Mouse (Mus musculus) liver, embryonic 11.5 days (tissue): ENCODE results near the gene Mvp. TPM values are rescaled to one million over a fixed set of nuclear protein-coding genes. Genes with fewer than 3 reads are reported as not detected.
A peak's percentile ranks its signal among the peaks of the same experiment; 100 is the strongest.

Experiments
- ATAC-seq: fragments of 200-750 bp; cut with Nextera tagmentation; replicated peaks from 2 replicates; pipeline ENCODE4 v1.8.0; 2017; ENCODE audit warnings: moderate number of reproducible peaks, mild to moderate bottlenecking, moderate TSS enrichment, moderate library complexity; ENCODE audit not compliant: low FRiP score
- DNase-seq: peaks from one replicate; pipeline ENCODE4 v3.0.0-alpha.2; 2017; ENCODE audit warnings: low spot score
- H3K27ac ChIP-seq: fragments of 300-500 bp; sonication (generic); 2 replicates; pipeline ENCODE4 v1.5.1; 2014; ENCODE audit warnings: mild to moderate bottlenecking, low read depth, low read length, control low read depth
- H3K27me3 ChIP-seq: fragments of 300-500 bp; sonication (generic); replicated peaks from 2 replicates; pipeline ENCODE4 v1.6.1; 2014; ENCODE audit warnings: low read length, mixed read lengths; ENCODE audit not compliant: control insufficient read depth, insufficient read depth
- H3K36me3 ChIP-seq: fragments of 300-500 bp; sonication (generic); 2 replicates; pipeline ENCODE4 v1.6.1; 2014; ENCODE audit warnings: mild to moderate bottlenecking, low read length, moderate library complexity, mixed read lengths; ENCODE audit not compliant: control insufficient read depth, insufficient read depth
- H3K4me1 ChIP-seq: fragments of 300-500 bp; sonication (generic); replicated peaks from 2 replicates; pipeline ENCODE4 v1.6.1; 2014; ENCODE audit warnings: low read length, mixed read lengths; ENCODE audit not compliant: control insufficient read depth, insufficient read depth
- H3K4me2 ChIP-seq: fragments of 300-500 bp; sonication (generic); 2 replicates; pipeline ENCODE4 v1.6.1; 2014; ENCODE audit warnings: mild to moderate bottlenecking, control low read depth, moderate library complexity
- H3K4me3 ChIP-seq: fragments of 300-500 bp; sonication (generic); 2 replicates; pipeline ENCODE4 v1.5.1; 2014; ENCODE audit warnings: low read depth, low read length, control low read depth
- H3K9ac ChIP-seq: fragments of 300-500 bp; sonication (generic); 2 replicates; pipeline ENCODE4 v1.6.1; 2014; ENCODE audit warnings: low read depth, low read length, control low read depth
- H3K9me3 ChIP-seq: fragments of 300-500 bp; sonication (generic); 2 replicates; pipeline ENCODE4 v1.6.1; 2016; ENCODE audit warnings: low read length, inconsistent platforms, mixed read lengths; ENCODE audit not compliant: control insufficient read depth
- WGBS: fragments of 180-500 bp; shearing (Covaris S2); extraction: QIAGEN DNeasy Blood & Tissue Kit; methylation state at CpG from one replicate; pipeline ENCODE4 v1.1.7; 2014; 5-methylcytosine and 5-hydroxymethylcytosine counted together
- polyA plus RNA-seq: library from polyadenylated mRNA; unstranded; fragments of >200 nt; fragmentation: Nextera tagmentation; extraction: Ambion mirVana; gene quantifications from 2 replicates; pipeline ENCODE4 v1.2.1, GENCODE M21; 2014

Mvp gene
- 8.3 and 9.4 TPM in 2 replicates for polyA plus RNA-seq

DNA sequence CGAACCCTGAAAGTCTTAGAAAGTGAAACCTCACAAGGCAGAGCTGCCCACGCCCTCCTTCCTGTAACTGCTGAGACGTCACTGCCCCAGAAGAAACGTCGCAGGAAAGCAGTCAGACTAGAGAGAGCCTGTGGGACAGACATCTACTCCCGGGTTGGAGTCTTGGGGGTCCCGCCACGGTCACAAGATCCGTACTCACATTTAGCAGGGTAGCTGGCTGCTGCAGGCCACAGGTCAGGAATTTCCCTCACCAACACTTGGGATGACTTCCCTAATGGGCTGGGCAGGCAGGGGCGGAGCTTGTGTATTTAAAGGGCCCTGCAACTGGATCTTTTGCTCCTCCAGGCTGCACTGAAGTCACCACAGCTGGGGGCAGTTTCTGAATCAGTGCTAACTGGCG is at the start of gene Mvp:
Gene Mvp (minus strand): TSS at position 302 of the 400 bp plus-strand sequence.
- H3K4me2 ChIP-seq: peak within 1 kb of the TSS; percentile 98
- no peaks in the 10 kb centered on the region for H3K9me3 ChIP-seq
- peak within 1 kb of the TSS; percentile 94 for H3K9ac ChIP-seq
- WGBS: 31% methylated on average over 11 of the region's 11 CpGs
- H3K27ac ChIP-seq: 0 out of 2 replicates have a peak within 1 kb of the TSS, but pooled peaks have one; percentile 1
- H3K27me3 ChIP-seq: no peaks in the 10 kb centered on the region
- H3K36me3 ChIP-seq: peaks cover 13% of the 10 kb centered on the region
- no peak for DNase-seq
- ATAC-seq: no peak
- peak within 1 kb of the TSS; percentile 86 for H3K4me3 ChIP-seq
- H3K4me1 ChIP-seq: peaks cover 33% of the 10 kb centered on the region

- Histone ChIP-seq H3K4me1 (no peaks in the 10 kb centered on the region), H3K9ac (no peak overlapping the region), H3K36me3 (no peaks in the 10 kb centered on the region), H3K9me3 (no peaks in the 10 kb centered on the region), H3K27ac (no peak overlapping the region), H3K4me2 (no peak overlapping the region), H3K4me3 (no peak overlapping the region), H3K27me3 (peaks cover 10% of the 10 kb centered on the region; the same call in 1 of the 2 replicates)
- ATAC-seq (no peak), DNase-seq (no peak)
- 55% methylated on average over 5 of the region's 5 CpGs for WGBS
These were observed 40.7 kb upstream of the Mvp start for GRCm38 (mm10) chr7:127055026-127055585.

DNA sequence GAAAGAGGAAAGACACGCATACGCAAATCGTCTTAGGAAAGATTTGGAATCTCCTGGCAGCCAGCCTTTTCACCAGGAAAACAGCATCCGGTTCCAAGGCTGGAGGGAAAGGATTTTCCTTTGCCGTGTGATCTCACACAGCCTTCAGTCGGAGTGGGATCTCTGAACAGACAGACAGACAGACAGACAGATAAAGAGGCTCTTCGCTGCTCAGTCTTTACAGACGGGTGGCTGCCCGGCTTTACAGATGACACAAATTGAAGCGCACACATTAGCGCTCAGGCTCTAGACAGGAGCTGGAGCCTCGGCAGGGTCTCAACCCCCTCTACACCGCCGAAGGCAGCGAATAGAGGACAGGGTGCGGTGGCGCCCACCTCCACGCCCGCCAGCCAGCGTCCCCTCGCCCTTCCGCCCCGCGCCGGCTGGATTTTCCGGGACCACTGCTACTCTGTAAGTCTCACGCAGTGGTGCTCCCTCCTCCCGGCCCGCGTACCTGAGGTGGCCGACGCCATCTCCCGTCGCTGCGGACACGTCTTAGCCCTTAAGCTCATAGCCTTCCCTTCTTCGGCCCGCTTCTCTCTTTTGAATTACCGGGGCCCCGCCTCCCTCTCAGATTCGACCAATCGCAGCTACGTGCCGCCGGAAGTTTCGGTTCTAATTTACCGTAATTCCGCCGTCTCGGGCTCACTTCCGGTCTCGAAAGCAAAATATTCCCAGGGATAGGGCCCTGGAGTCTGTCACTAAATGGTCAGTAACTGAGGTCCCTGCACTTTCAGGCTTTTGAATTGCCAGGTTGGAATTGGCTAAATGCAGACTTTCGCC is 27.6 kb upstream of the Mvp start, which contains the start of gene Kif22:
Gene Kif22 (minus strand): TSS at position 621 of the 822 bp plus-strand sequence.
- peak; percentile 85 for DNase-seq

DNA sequence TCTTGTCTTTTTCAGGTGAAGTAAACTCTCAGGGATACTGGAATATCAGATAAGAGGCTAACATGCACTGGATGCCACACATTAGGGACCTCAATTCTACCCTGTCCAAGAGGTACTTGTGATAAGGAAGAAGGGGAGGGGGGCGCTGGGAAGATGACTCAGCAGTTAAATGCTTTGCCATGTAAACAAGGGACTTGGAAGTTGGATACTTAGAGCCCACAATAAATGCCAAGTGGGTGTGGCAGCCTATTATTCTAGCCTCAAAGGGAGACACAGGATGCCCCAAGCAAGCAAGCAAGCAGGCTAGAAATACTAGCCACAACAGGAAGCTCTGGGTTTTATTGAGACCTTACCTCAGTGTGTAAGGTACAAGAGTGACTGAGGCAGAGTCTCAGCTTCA is 16.8 kb upstream of the Mvp start:
- WGBS: 62% methylated on average over 1 of the region's 1 CpGs
- peaks cover 19% of the 10 kb centered on the region for H3K4me1 ChIP-seq

More for the DNA sequence above, 27.6 kb upstream of the Mvp start, which contains the start of gene Kif22:
- Histone ChIP-seq H3K4me1 (peaks cover 15% of the 10 kb centered on the region), H3K9me3 (no peaks in the 10 kb centered on the region), H3K9ac (peak within 1 kb of the TSS; percentile 94), H3K4me2 (peak within 1 kb of the TSS; percentile 94), H3K4me3 (peak within 1 kb of the TSS; percentile 99), H3K36me3 (peaks cover 16% of the 10 kb centered on the region), H3K27ac (peak within 1 kb of the TSS; percentile 83), H3K27me3 (no peaks in the 10 kb centered on the region)
- peak; percentile 87 for ATAC-seq
- under 1% methylated on average over 53 of the region's 53 CpGs for WGBS

DNA sequence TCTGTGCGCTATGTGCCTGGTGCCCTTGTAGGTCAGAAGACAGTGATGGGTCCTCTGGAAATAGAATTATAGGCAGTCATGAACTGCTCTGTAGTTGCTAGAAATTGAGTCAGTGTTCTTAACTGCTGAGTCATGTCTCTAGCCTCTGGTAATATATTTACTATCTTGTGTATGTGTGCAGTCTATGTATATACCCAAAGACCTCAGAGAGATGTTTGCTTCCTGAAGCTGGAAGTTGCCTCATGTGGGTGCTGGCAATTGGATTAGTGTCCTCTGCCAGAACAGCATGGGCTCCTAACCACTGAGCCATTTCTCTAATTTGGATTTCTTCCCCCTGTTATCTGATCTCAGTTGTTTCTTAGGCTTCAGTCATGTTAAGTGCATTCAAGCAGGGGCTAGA is 15.8 kb upstream of the Mvp start:
- H3K4me3 ChIP-seq: no peak overlapping the region
- 93% methylated on average over 1 of the region's 1 CpGs for WGBS
- peaks cover 19% of the 10 kb centered on the region for H3K4me1 ChIP-seq
- no peak overlapping the region for H3K9ac ChIP-seq
- peaks cover 55% of the 10 kb centered on the region for H3K36me3 ChIP-seq
- DNase-seq: no peak
- H3K4me2 ChIP-seq: no peak overlapping the region
- no peaks in the 10 kb centered on the region for H3K9me3 ChIP-seq
- H3K27ac ChIP-seq: no peak overlapping the region
- no peak for ATAC-seq
- no peaks in the 10 kb centered on the region for H3K27me3 ChIP-seq

More for the DNA sequence above, 16.8 kb upstream of the Mvp start:
- Histone ChIP-seq H3K27ac (0 out of 2 replicates have a peak overlapping the region, but pooled peaks have one; percentile 10), H3K4me3 (no peak overlapping the region), H3K9ac (0 out of 2 replicates have a peak overlapping the region, but pooled peaks have one; percentile 15), H3K27me3 (no peaks in the 10 kb centered on the region), H3K9me3 (no peaks in the 10 kb centered on the region), H3K4me2 (no peak overlapping the region), H3K36me3 (peaks cover 56% of the 10 kb centered on the region)
- DNase-seq (no peak), ATAC-seq (no peak)

GRCm38 (mm10) chr7:127027885-127028284 is 13.5 kb upstream of the Mvp start:
- Histone ChIP-seq H3K36me3 (peaks cover 55% of the 10 kb centered on the region), H3K27ac (peak overlapping the region; percentile 100), H3K27me3 (no peaks in the 10 kb centered on the region), H3K4me3 (peak overlapping the region; percentile 99), H3K4me2 (peak overlapping the region; percentile 99), H3K4me1 (peaks cover 36% of the 10 kb centered on the region), H3K9me3 (no peaks in the 10 kb centered on the region), H3K9ac (peak overlapping the region; percentile 100)
- 64% methylated on average over 8 of the region's 8 CpGs for WGBS
- no peak for DNase-seq
- no peak for ATAC-seq

DNA sequence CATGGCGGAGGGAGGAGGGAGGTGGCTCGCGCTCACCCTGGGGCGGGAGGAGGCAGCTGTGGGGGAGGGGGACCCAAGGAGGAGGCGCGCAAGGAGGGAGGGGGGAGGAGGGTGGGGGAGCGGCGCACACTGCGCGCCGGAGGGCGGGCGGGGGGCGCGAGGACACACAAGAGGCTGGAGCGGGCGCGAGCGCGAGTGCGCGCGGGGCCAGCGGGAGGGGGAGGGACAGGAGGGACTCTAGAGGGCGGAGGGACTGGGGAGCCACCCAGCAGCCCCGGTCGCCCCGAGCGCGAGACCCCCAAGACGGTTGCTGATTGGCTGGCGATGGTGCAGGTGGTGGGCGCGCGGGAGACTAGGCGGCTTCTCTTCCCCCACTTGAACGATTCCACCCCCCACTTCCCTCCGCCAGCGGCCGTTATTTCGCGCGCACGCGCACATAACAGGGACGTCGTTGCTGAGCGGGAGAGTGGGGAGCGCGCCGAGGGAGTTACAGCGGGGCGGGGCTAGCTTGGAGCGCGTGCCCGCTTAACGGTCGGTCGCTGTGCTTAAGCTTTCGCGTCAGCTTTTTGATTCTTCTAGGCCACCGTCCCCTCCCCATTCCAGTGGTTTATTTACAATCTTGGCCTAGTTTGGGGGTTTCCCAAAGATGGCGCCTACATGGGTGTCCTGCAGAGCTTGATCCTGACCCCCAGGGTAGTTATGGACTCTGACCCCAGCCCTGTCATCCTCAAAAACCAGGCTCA is 12.7 kb upstream of the Mvp start, which contains the start of gene Maz:
Gene Maz (minus strand): TSS at position 54 of the 743 bp plus-strand sequence.
- H3K4me2 ChIP-seq: peak within 1 kb of the TSS; percentile 99
- H3K4me1 ChIP-seq: peaks cover 43% of the 10 kb centered on the region
- DNase-seq: peak; percentile 99
- H3K36me3 ChIP-seq: peaks cover 56% of the 10 kb centered on the region
- H3K9me3 ChIP-seq: no peaks in the 10 kb centered on the region
- peak within 1 kb of the TSS; percentile 100 for H3K27ac ChIP-seq
- H3K9ac ChIP-seq: peak within 1 kb of the TSS; percentile 100
- peak; percentile 83 for ATAC-seq
- peak within 1 kb of the TSS; percentile 99 for H3K4me3 ChIP-seq
- under 1% methylated on average over 39 of the region's 63 CpGs for WGBS
- H3K27me3 ChIP-seq: no peaks in the 10 kb centered on the region

DNA sequence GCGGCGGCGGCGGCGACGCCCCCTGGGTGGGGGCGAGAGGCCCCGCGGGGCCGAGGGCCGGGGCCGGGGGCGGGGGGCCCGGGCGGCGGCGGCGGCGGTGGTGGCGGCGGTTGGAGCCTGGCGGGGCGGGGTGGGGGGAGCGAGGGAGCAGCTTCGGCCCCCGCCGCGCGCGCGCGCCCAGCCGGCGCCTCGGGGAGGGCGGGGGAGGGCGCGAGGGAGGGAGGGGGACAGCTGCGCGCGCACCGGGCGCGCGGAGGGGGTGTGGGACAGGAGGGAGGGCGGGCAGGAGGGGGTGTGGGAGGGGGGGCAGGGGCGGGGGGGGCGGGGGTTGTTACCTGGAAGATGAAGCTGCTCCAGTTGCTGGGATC is 12.2 kb upstream of the Mvp start:
- H3K4me2 ChIP-seq: peak overlapping the region; percentile 99
- H3K27ac ChIP-seq: peak overlapping the region; percentile 100
- peak overlapping the region; percentile 100 for H3K9ac ChIP-seq
- ATAC-seq (no peak; the same call in 1 of the 2 replicates), DNase-seq (peak; percentile 77)
- peak overlapping the region; percentile 99 for H3K4me3 ChIP-seq
- peaks cover 52% of the 10 kb centered on the region for H3K36me3 ChIP-seq
- no CpG with 5 or more reads among the region's 48 CpGs for whole genome bisulfite sequencing
- H3K27me3 ChIP-seq: no peaks in the 10 kb centered on the region
- peaks cover 47% of the 10 kb centered on the region for H3K4me1 ChIP-seq
- H3K9me3 ChIP-seq: no peaks in the 10 kb centered on the region
